Comparison of ENCODE assay signal across 24 mouse cellular contexts in genomic region chr2:173857006-173857405, GRCm38 (mm10).
"Had no signal": no experiment of that assay in that cellular context is flagged by ENCODE, and none has a peak within 500 bp of the region (broad histone marks: within the 10 kb centered on the region; RNA-seq: fewer than 3 reads in every experiment).

No protein-coding gene starts in this region.

- H3K27ac ChIP-seq: heart, embryonic 13.5 days; heart, embryonic 15.5 days; hindbrain, embryonic 13.5 days; hindbrain, embryonic 15.5 days; hindbrain, postnatal 0 days; kidney, embryonic 15.5 days; kidney, postnatal 0 days; left cerebral cortex, adult 2 months; limb, embryonic 10.5 days; limb, embryonic 12.5 days had no signal

- DNase-seq: forebrain, postnatal 0 days; gastrocnemius, postnatal 14 days; gastrocnemius, postnatal 36 days; heart, adult 18-20 months; heart, postnatal 14 days; heart, postnatal 36 days; kidney, adult 11 months; kidney, adult 2 months; kidney, adult 9 months; kidney, postnatal 14 days; kidney, postnatal 36 days; layer of hippocampus, adult 9-11 months; liver had no signal

- H3K27me3 ChIP-seq: heart, embryonic 13.5 days; heart, embryonic 15.5 days; hindbrain, embryonic 13.5 days; hindbrain, embryonic 15.5 days; kidney, embryonic 15.5 days; limb, embryonic 12.5 days had no signal

- ATAC-seq: forebrain, postnatal 0 days; hindbrain, postnatal 0 days; intestine, embryonic 16.5 days had no signal

- H3K4me3 ChIP-seq: heart, embryonic 13.5 days; heart, embryonic 15.5 days; hindbrain, embryonic 13.5 days; hindbrain, embryonic 15.5 days; kidney, embryonic 15.5 days; left cerebral cortex, adult 2 months; limb, embryonic 10.5 days; limb, embryonic 12.5 days had no signal

- H3K36me3 ChIP-seq: heart, embryonic 13.5 days; heart, embryonic 15.5 days; hindbrain, embryonic 13.5 days; hindbrain, embryonic 15.5 days; kidney, embryonic 15.5 days; limb, embryonic 10.5 days; limb, embryonic 12.5 days had no signal
